In the genomic region with DNA sequence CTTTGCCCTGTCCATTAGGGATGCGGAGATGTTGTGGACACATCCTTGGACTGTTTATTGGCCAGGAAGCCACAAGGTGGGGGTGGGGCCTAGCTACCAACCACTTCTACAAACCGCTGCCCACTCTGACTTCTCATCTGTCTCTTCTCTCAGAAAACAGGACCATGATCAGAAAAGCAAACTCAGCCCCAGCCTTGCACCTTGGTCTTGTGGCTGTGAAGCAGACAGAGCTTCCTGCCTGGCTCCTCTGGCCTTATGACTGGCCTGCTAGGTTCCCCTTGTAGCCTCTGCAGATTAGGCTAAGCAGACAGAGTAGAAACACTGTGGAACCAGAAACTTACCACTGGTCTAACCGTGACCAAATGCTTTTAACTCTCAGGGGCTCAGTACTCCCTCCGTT, we compare ENCODE assay signal across 15 mouse cellular contexts. TPM values are rescaled to one million over a fixed set of nuclear protein-coding genes. Genes with fewer than 3 reads are reported as not detected.
A peak's percentile ranks its signal among the peaks of the same experiment; 100 is the strongest.
DNase-seq lines count a peak whose midpoint lies in the region; ATAC-seq and TF ChIP-seq lines count a peak whose summit lies in the region.
"Had no signal": no experiment of that assay in that cellular context is flagged by ENCODE, and none has a peak within 500 bp of the region (broad histone marks: within the 10 kb centered on the region; RNA-seq: fewer than 3 reads in every experiment).

No protein-coding gene starts in this region.

- no peaks in the 10 kb centered on the region for H3K36me3 ChIP-seq in heart, embryonic 15.5 days
- H3K36me3 ChIP-seq in kidney, adult 2 months (ENCODE audit: control insufficient read depth, insufficient read depth, low read length): no peaks in the 10 kb centered on the region
- H3K36me3 ChIP-seq: lung, embryonic 15.5 days had no signal

- peak overlapping the region; percentile 7; the same call in 1 of the 2 replicates for H3K27ac ChIP-seq in heart, embryonic 15.5 days
- H3K27ac ChIP-seq in kidney, adult 2 months (ENCODE audit: insufficient read depth, low read depth, low read length): no peak overlapping the region
- H3K27ac ChIP-seq: kidney, postnatal 0 days; lung, embryonic 15.5 days had no signal

- no peak for TF ChIP-seq CTCF in kidney, adult 2 months (conservative IDR thresholded peaks at IDR 0.05; ENCODE audit: insufficient read depth, insufficient read length, low read depth, low read length)

- no peak for ATAC-seq in heart, embryonic 15.5 days (replicated peaks; ENCODE audit: insufficient number of reproducible peaks, insufficient read depth, low FRiP score, low read depth)
- peak; percentile 38; the same call in 1 of the 2 replicates for ATAC-seq in megakaryocyte, adult 5-6 weeks (ENCODE audit: poor library complexity, severe bottlenecking)
- ATAC-seq: inflammation-experienced regulatory T-cells, adult 6 months had no signal

- H3K4me2 ChIP-seq in heart, embryonic 15.5 days: no peak overlapping the region
- H3K4me2 ChIP-seq: lung, embryonic 15.5 days had no signal

- TF ChIP-seq POLR2A in kidney, adult 2 months (IDR thresholded peaks at IDR 0.05; ENCODE audit: low read depth, low read length): no peak

- no peak overlapping the region for H3K4me3 ChIP-seq in heart, embryonic 15.5 days
- no peak overlapping the region for H3K4me3 ChIP-seq in kidney, adult 2 months (ENCODE audit: insufficient read depth, low read depth, low read length)
- H3K4me3 ChIP-seq: erythroblast, embryonic 14.5 days; lung, embryonic 15.5 days had no signal

- 77% methylated on average over 4 of the region's 4 CpGs for WGBS in heart, embryonic 15.5 days
- 87% methylated on average over 4 of the region's 4 CpGs for whole genome bisulfite sequencing in kidney, adult 2 months

- no peak overlapping the region for H3K9ac ChIP-seq in heart, embryonic 15.5 days
- H3K9ac ChIP-seq: lung, embryonic 15.5 days had no signal

- no peak for DNase-seq in heart, postnatal 14 days
- peak; percentile 62 for DNase-seq in 416B (ENCODE audit: low read depth)
- DNase-seq in brain, adult 2 months (ENCODE audit: low read depth, low spot score): peak; percentile 52
- DNase-seq in kidney, adult 2 months: no peak
- DNase-seq in Muller cell, postnatal 12 days (ENCODE audit: inconsistent ontology term): no peak
- no peak for DNase-seq in ovary, postnatal 14 days (ENCODE audit: low spot score)
- DNase-seq: adrenal gland, adult 8-10 months; embryo, embryonic 11 days; gastrocnemius, postnatal 36 days had no signal

- no peaks in the 10 kb centered on the region for H3K9me3 ChIP-seq in heart, embryonic 15.5 days (replicated peaks)
- H3K9me3 ChIP-seq: lung, embryonic 15.5 days had no signal

- intact Hi-C loops in heart, postnatal 14 days (cut with DNase I): no loop called here

- peaks cover 59% of the 10 kb centered on the region for H3K4me1 ChIP-seq in heart, embryonic 15.5 days (replicated peaks)
- peaks cover 16% of the 10 kb centered on the region for H3K4me1 ChIP-seq in kidney, adult 2 months (ENCODE audit: control insufficient read depth, insufficient read depth, low read length)

- H3K27me3 ChIP-seq in heart, embryonic 15.5 days: no peaks in the 10 kb centered on the region
- no peaks in the 10 kb centered on the region for H3K27me3 ChIP-seq in kidney, adult 2 months (replicated peaks; ENCODE audit: control insufficient read depth, insufficient read depth, low read length)
- H3K27me3 ChIP-seq: lung, embryonic 15.5 days had no signal

RNA-seq across cellular contexts. Expression of a gene that starts 15.8 kb away (rescaled TPM):
- 12.4 and 13.1 TPM in 2 replicates for polyA plus RNA-seq in heart, embryonic 15.5 days (2015; fragmentation: Nextera tagmentation; extraction: Ambion mirVana)
- 10 to 100 TPM; 10.6 to 13.2 TPM for total RNA-seq in heart, postnatal 14 days (2021)
- total RNA-seq in megakaryocyte, adult 5-6 weeks (2015): 1.2 and 1.3 TPM in 2 replicates
- 0.08 and 0.81 TPM in 2 replicates for total RNA-seq in megakaryocyte, adult 5-6 weeks (2017)
- polyA plus RNA-seq in kidney, adult 2 months (2012; rRNA removed): 11.3 and 12.7 TPM in 2 replicates
- polyA plus RNA-seq: erythroblast, embryonic 14.5 days had no signal

RNA-seq across cellular contexts. Expression of a gene that starts 18.3 kb away (rescaled TPM):
- 17.2 and 20.5 TPM in 2 replicates for polyA plus RNA-seq in heart, embryonic 15.5 days (2015; fragmentation: Nextera tagmentation; extraction: Ambion mirVana)
- total RNA-seq in heart, postnatal 14 days (2021): 1 to 10 TPM; 9.9 TPM
- 0.52 and 1.3 TPM in 2 replicates for total RNA-seq in megakaryocyte, adult 5-6 weeks (2015)
- total RNA-seq in megakaryocyte, adult 5-6 weeks (2017): 1.8 and 2.0 TPM in 2 replicates
- 40.2 and 46.7 TPM in 2 replicates for polyA plus RNA-seq in kidney, adult 2 months (2012; rRNA removed)

RNA-seq across cellular contexts. Expression of a gene that starts 30.7 kb away (rescaled TPM):
- 14.4 and 17.5 TPM in 2 replicates for polyA plus RNA-seq in heart, embryonic 15.5 days (2015; fragmentation: Nextera tagmentation; extraction: Ambion mirVana)
- total RNA-seq in heart, postnatal 14 days (2021): 1 to 10 TPM; 7.1 TPM
- 11.5 and 17.2 TPM in 2 replicates for total RNA-seq in megakaryocyte, adult 5-6 weeks (2015)
- total RNA-seq in megakaryocyte, adult 5-6 weeks (2017): 7.8 and 11.0 TPM in 2 replicates
- 18.6 and 33.7 TPM in 2 replicates for polyA plus RNA-seq in kidney, adult 2 months (2012; rRNA removed)

RNA-seq across cellular contexts. Expression of a gene that starts 40.0 kb away (rescaled TPM):
- polyA plus RNA-seq in heart, embryonic 15.5 days (2015; fragmentation: Nextera tagmentation; extraction: Ambion mirVana): 11.0 and 18.0 TPM in 2 replicates
- 10 to 100 TPM; 22.7 to 26.3 TPM for total RNA-seq in heart, postnatal 14 days (2021)
- 0.14 TPM in 1 of 2 replicates, not detected in the other for total RNA-seq in megakaryocyte, adult 5-6 weeks (2015)
- total RNA-seq in megakaryocyte, adult 5-6 weeks (2017): 0.04 and 0.07 TPM in 2 replicates
- polyA plus RNA-seq in kidney, adult 2 months (2012; rRNA removed): 8.6 and 12.6 TPM in 2 replicates

Comparison
In these comparisons a context has a peak if more than half of its experiments do, and no peak if none do; other contexts are left out.
1. DNase-seq: peak in 416B (single experiment) and brain, adult 2 months (single experiment); none in heart, postnatal 14 days (0 of 2), kidney, adult 2 months (single experiment), Muller cell, postnatal 12 days (single experiment) and ovary, postnatal 14 days (single experiment).
2. RNA of a gene that starts 15.8 kb away (total RNA-seq): 10.6 to 13.2 TPM in heart, postnatal 14 days; 0.08 to 1.3 TPM in megakaryocyte, adult 5-6 weeks; every median in the first group is over 4 times any median in the second.